Mouse (Mus musculus) 3T3-L1 (cell line): ENCODE measurements around the gene Slc7a3.
"Not testable (repeated sequence)": the region's sequence is repeated elsewhere in the genome, so short reads cannot be mapped to it uniquely, and the experiment has no call there.

ENCODE experiments used
- DNase-seq: peaks from one replicate; pipeline ENCODE4 v3.0.0-alpha.2; 2015; ENCODE audit warnings: low read depth, low spot score

The Slc7a3 gene

GRCm38 (mm10) chrX:101085920-101086319 is at the start of gene Slc7a3:
TSS of gene Slc7a3 (minus strand) at chrX:101086020.
- DNase-seq: no peak

GRCm38 (mm10) chrX:101131992-101132791 is 46.4 kb upstream of the Slc7a3 start:
- DNase-seq: peak; percentile 78

- DNase-seq: peak; percentile 85
Observed at GRCm38 (mm10) chrX:101131001-101131400, 45.2 kb upstream of the Slc7a3 start.

- DNase-seq: peak; percentile 31
Observed at GRCm38 (mm10) chrX:101128559-101128958, 42.7 kb upstream of the Slc7a3 start.

- DNase-seq: peak; percentile 67
Observed at GRCm38 (mm10) chrX:101126977-101127376, 41.2 kb upstream of the Slc7a3 start.

GRCm38 (mm10) chrX:101126474-101126955 is 40.7 kb upstream of the Slc7a3 start:
- peak; percentile 65 for DNase-seq

- peak; percentile 33 for DNase-seq
Observed at GRCm38 (mm10) chrX:101120546-101120945, 34.7 kb upstream of the Slc7a3 start.

- DNase-seq: not testable (repeated sequence)
Observed at GRCm38 (mm10) chrX:101085211-101085610, 609 bp downstream of the Slc7a3 start.

- no peak for DNase-seq
Observed at GRCm38 (mm10) chrX:101084192-101084591, 1.6 kb downstream of the Slc7a3 start.

GRCm38 (mm10) chrX:101065245-101065644 is 20.6 kb downstream of the Slc7a3 start:
- no peak for DNase-seq

GRCm38 (mm10) chrX:101063503-101063902 is 22.3 kb downstream of the Slc7a3 start:
- DNase-seq: peak; percentile 58

GRCm38 (mm10) chrX:101059541-101059940 is 26.3 kb downstream of the Slc7a3 start, which contains the start of gene Tex11:
TSS of gene Tex11 (minus strand) at chrX:101059667.
- no peak for DNase-seq
